In genomic region chr4:129239075-129239474, GRCm38 (mm10) we compare ENCODE assay signal across 9 mouse cellular contexts. TPM values are rescaled to one million over a fixed set of nuclear protein-coding genes. Genes with fewer than 3 reads are reported as not detected.
DNase-seq lines count a peak whose midpoint lies in the region; ATAC-seq and TF ChIP-seq lines count a peak whose summit lies in the region.
"Had no signal": no experiment of that assay in that cellular context is flagged by ENCODE, and none has a peak within 500 bp of the region (broad histone marks: within the 10 kb centered on the region; RNA-seq: fewer than 3 reads in every experiment).

No protein-coding gene starts in this region.

- TF ChIP-seq POLR2A in kidney, adult 2 months (IDR thresholded peaks at IDR 0.05; ENCODE audit: low read depth, low read length) = no peak

- peaks cover 23% of the 10 kb centered on the region; the same call in 1 of the 2 replicates for H3K4me1 ChIP-seq in kidney, adult 2 months (ENCODE audit: control insufficient read depth, insufficient read depth, low read length)
- peaks cover 62% of the 10 kb centered on the region for H3K4me1 ChIP-seq in limb, embryonic 13.5 days
- H3K4me1 ChIP-seq in midbrain, embryonic 13.5 days (replicated peaks) = peaks cover 50% of the 10 kb centered on the region

- DNase-seq in gastrocnemius, postnatal 10 days = peak; percentile 66
- no peak for DNase-seq in gastrocnemius, adult 8-10 months (ENCODE audit: low spot score in 2 of 2)
- peak; percentile 72 to 77 for DNase-seq in frontal cortex, postnatal 36 days (ENCODE audit: low spot score in 2 of 2)
- DNase-seq in kidney, adult 2 months = peak; percentile 85
- DNase-seq in spleen, adult 18-20 months = peak; percentile 18 to 29

- peak overlapping the region; percentile 40 for H3K4me3 ChIP-seq in kidney, adult 2 months (ENCODE audit: insufficient read depth, low read depth, low read length)
- H3K4me3 ChIP-seq in limb, embryonic 13.5 days = peak overlapping the region; percentile 78
- H3K4me3 ChIP-seq in midbrain, embryonic 13.5 days (replicated peaks) = peak overlapping the region; percentile 76

- no peak for TF ChIP-seq CTCF in kidney, adult 2 months (conservative IDR thresholded peaks at IDR 0.05; ENCODE audit: insufficient read depth, insufficient read length, low read depth, low read length)

- 1% methylated on average over 29 of the region's 29 CpGs for WGBS in kidney, adult 2 months
- under 1% methylated on average over 20 of the region's 29 CpGs for WGBS in limb, embryonic 13.5 days
- WGBS in midbrain, embryonic 13.5 days = 1% methylated on average over 24 of the region's 29 CpGs

- peak; percentile 48 for ATAC-seq in common myeloid progenitor, adult 5-6 weeks (replicated peaks; ENCODE audit: low read depth, poor library complexity, severe bottlenecking)
- peak; percentile 84 for ATAC-seq in limb, embryonic 13.5 days (ENCODE audit: low FRiP score, low read depth)
- peak; percentile 88 for ATAC-seq in midbrain, embryonic 13.5 days

- peak overlapping the region; percentile 79 for H3K9ac ChIP-seq in limb, embryonic 13.5 days
- peak overlapping the region; percentile 82 for H3K9ac ChIP-seq in midbrain, embryonic 13.5 days (replicated peaks)

- no peaks in the 10 kb centered on the region for H3K27me3 ChIP-seq in kidney, adult 2 months (replicated peaks; ENCODE audit: control insufficient read depth, insufficient read depth, low read length)
- no peaks in the 10 kb centered on the region for H3K27me3 ChIP-seq in limb, embryonic 13.5 days
- no peaks in the 10 kb centered on the region; the same call in 1 of the 2 replicates for H3K27me3 ChIP-seq in midbrain, embryonic 13.5 days

- no peaks in the 10 kb centered on the region for H3K9me3 ChIP-seq in limb, embryonic 13.5 days
- no peaks in the 10 kb centered on the region for H3K9me3 ChIP-seq in midbrain, embryonic 13.5 days

- peak overlapping the region; percentile 94 for H3K4me2 ChIP-seq in limb, embryonic 13.5 days (replicated peaks)
- H3K4me2 ChIP-seq in midbrain, embryonic 13.5 days (replicated peaks) = peak overlapping the region; percentile 90

- no peaks in the 10 kb centered on the region for H3K36me3 ChIP-seq in kidney, adult 2 months (ENCODE audit: control insufficient read depth, insufficient read depth, low read length)
- H3K36me3 ChIP-seq in limb, embryonic 13.5 days = no peaks in the 10 kb centered on the region
- no peaks in the 10 kb centered on the region for H3K36me3 ChIP-seq in midbrain, embryonic 13.5 days

- H3K27ac ChIP-seq in kidney, adult 2 months (ENCODE audit: insufficient read depth, low read depth, low read length) = no peak overlapping the region
- no peak overlapping the region for H3K27ac ChIP-seq in limb, embryonic 13.5 days
- H3K27ac ChIP-seq in midbrain, embryonic 13.5 days = peak overlapping the region; percentile 60

RNA-seq across cellular contexts. Expression of gene C77080, which starts 22.1 kb away (rescaled TPM):
- 1 to 10 TPM; 2.6 to 4.9 TPM for total RNA-seq in gastrocnemius, postnatal 10 days (2021)
- 1 to 10 TPM in 1 of 4 experiments, under 1 TPM in 3; 0.58 to 1.6 (median 0.75) TPM for total RNA-seq in gastrocnemius, adult 8-10 months (2022)
- 0.15 and 1.1 TPM in 2 replicates for total RNA-seq in common myeloid progenitor, adult 5-6 weeks (2017)
- 39.3 and 45.5 TPM in 2 replicates for polyA plus RNA-seq in kidney, adult 2 months (2012; rRNA removed)
- 6.1 and 7.9 TPM in 2 replicates for polyA plus RNA-seq in limb, embryonic 13.5 days (2015; fragmentation: Nextera tagmentation; extraction: Ambion mirVana)
- polyA plus RNA-seq in midbrain, embryonic 13.5 days (2015; fragmentation: Nextera tagmentation; extraction: Ambion mirVana) = 5.1 and 5.4 TPM in 2 replicates

RNA-seq across cellular contexts. Expression of gene Sync, which starts 48.3 kb away (rescaled TPM):
- 10 to 100 TPM; 63.6 to 64.4 TPM for total RNA-seq in gastrocnemius, postnatal 10 days (2021)
- total RNA-seq in gastrocnemius, adult 8-10 months (2022) = 10 to 100 TPM; 46.1 to 56.7 (median 48.1) TPM
- total RNA-seq in common myeloid progenitor, adult 5-6 weeks (2017) = not detected in 2 replicates
- polyA plus RNA-seq in kidney, adult 2 months (2012; rRNA removed) = 0.46 and 0.69 TPM in 2 replicates
- polyA plus RNA-seq in limb, embryonic 13.5 days (2015; fragmentation: Nextera tagmentation; extraction: Ambion mirVana) = 3.3 TPM in 2 replicates
- polyA plus RNA-seq in midbrain, embryonic 13.5 days (2015; fragmentation: Nextera tagmentation; extraction: Ambion mirVana) = 0.27 and 0.67 TPM in 2 replicates
- total RNA-seq: liver, adult 2 months had no signal

RNA-seq across cellular contexts. Expression of gene Yars, which starts 49.5 kb away (rescaled TPM):
- total RNA-seq in gastrocnemius, postnatal 10 days (2021) = 10 to 100 TPM; 35.5 to 48.5 TPM
- total RNA-seq in gastrocnemius, adult 8-10 months (2022) = 10 to 100 TPM; 31.2 to 44.4 (median 35.3) TPM
- total RNA-seq in common myeloid progenitor, adult 5-6 weeks (2017) = 50.9 and 62.3 TPM in 2 replicates
- 16.3 and 17.4 TPM in 2 replicates for polyA plus RNA-seq in kidney, adult 2 months (2012; rRNA removed)
- 79.1 and 80.4 TPM in 2 replicates for polyA plus RNA-seq in limb, embryonic 13.5 days (2015; fragmentation: Nextera tagmentation; extraction: Ambion mirVana)
- 102 and 115 TPM in 2 replicates for polyA plus RNA-seq in midbrain, embryonic 13.5 days (2015; fragmentation: Nextera tagmentation; extraction: Ambion mirVana)

RNA-seq across cellular contexts. Expression of gene S100pbp, which starts 49.5 kb away (rescaled TPM):
- 10 to 100 TPM in 1 of 2 experiments, 1 to 10 TPM in 1; 8.3 to 13.3 TPM for total RNA-seq in gastrocnemius, postnatal 10 days (2021)
- total RNA-seq in gastrocnemius, adult 8-10 months (2022) = 1 to 10 TPM; 3.8 to 4.6 (median 4.4) TPM
- 15.3 and 22.3 TPM in 2 replicates for total RNA-seq in common myeloid progenitor, adult 5-6 weeks (2017)
- 12.6 and 13.6 TPM in 2 replicates for polyA plus RNA-seq in kidney, adult 2 months (2012; rRNA removed)
- 25.6 and 30.1 TPM in 2 replicates for polyA plus RNA-seq in limb, embryonic 13.5 days (2015; fragmentation: Nextera tagmentation; extraction: Ambion mirVana)
- 19.9 and 21.3 TPM in 2 replicates for polyA plus RNA-seq in midbrain, embryonic 13.5 days (2015; fragmentation: Nextera tagmentation; extraction: Ambion mirVana)

Comparison
In these comparisons a context has a peak if more than half of its experiments do, and no peak if none do; other contexts are left out.
1. DNase-seq: peak in gastrocnemius, postnatal 10 days (single experiment), frontal cortex, postnatal 36 days (2 of 2), kidney, adult 2 months (single experiment) and spleen, adult 18-20 months (2 of 2); none in gastrocnemius, adult 8-10 months (0 of 2).
2. RNA of gene Sync, which starts 48.3 kb away (total RNA-seq): 63.6 to 64.4 TPM in gastrocnemius, postnatal 10 days and 46.1 to 56.7 TPM in gastrocnemius, adult 8-10 months; not detected in common myeloid progenitor, adult 5-6 weeks; every median in the first group is over 10 times any median in the second.
3. Peak in every context shown above with its lines, with median percentiles within 50 percentile points of each other: ATAC-seq and H3K4me3 ChIP-seq.